Mouse (Mus musculus) forebrain, embryonic 12.5 days (tissue): ENCODE measurements around the gene Tmem119. TPM values are rescaled to one million over a fixed set of nuclear protein-coding genes. Genes with fewer than 3 reads are reported as not detected.
A peak's percentile ranks its signal among the peaks of the same experiment; 100 is the strongest.

Source experiments
- ATAC-seq: fragments of 200-750 bp; cut with Nextera tagmentation; 2 replicates; pipeline ENCODE4 v1.8.0; 2017; ENCODE audit warnings: moderate TSS enrichment; ENCODE audit not compliant: low FRiP score
- H3K27ac ChIP-seq: fragments of 300-500 bp; sonication (generic); 2 replicates; pipeline ENCODE4 v1.5.1; 2016; ENCODE audit warnings: mild to moderate bottlenecking
- H3K27me3 ChIP-seq: fragments of 300-500 bp; sonication (generic); 2 replicates; pipeline ENCODE4 v1.6.1; 2016; ENCODE audit warnings: mild to moderate bottlenecking
- H3K36me3 ChIP-seq: fragments of 300-500 bp; sonication (generic); replicated peaks from 2 replicates; pipeline ENCODE4 v1.6.1; 2016; ENCODE audit warnings: mild to moderate bottlenecking
- H3K4me1 ChIP-seq: fragments of 300-500 bp; sonication (generic); 2 replicates; pipeline ENCODE4 v1.6.1; 2016
- H3K4me2 ChIP-seq: fragments of 300-500 bp; sonication (generic); 2 replicates; pipeline ENCODE4 v1.6.1; 2016; ENCODE audit warnings: mild to moderate bottlenecking, moderate library complexity
- H3K4me3 ChIP-seq: fragments of 300-500 bp; sonication (generic); replicated peaks from 2 replicates; pipeline ENCODE4 v1.5.1; 2016; ENCODE audit warnings: mild to moderate bottlenecking
- H3K9ac ChIP-seq: fragments of 300-500 bp; sonication (generic); 2 replicates; pipeline ENCODE4 v1.6.1; 2016; ENCODE audit warnings: mild to moderate bottlenecking
- H3K9me3 ChIP-seq: fragments of 300-500 bp; sonication (generic); 2 replicates; pipeline ENCODE4 v1.6.1; 2016
- WGBS: fragments of 180-500 bp; shearing (Covaris S2); methylation state at CpG from one replicate; pipeline ENCODE4 v1.1.7; 2016; 5-methylcytosine and 5-hydroxymethylcytosine counted together
- polyA plus RNA-seq: library from polyadenylated mRNA; unstranded; fragments of >200 nt; fragmentation: Nextera tagmentation; extraction: Ambion mirVana; gene quantifications from 2 replicates; pipeline ENCODE4 v1.2.1, GENCODE M21; 2016

Gene Tmem119
- polyA plus RNA-seq: 13.9 and 19.4 TPM in 2 replicates

DNA sequence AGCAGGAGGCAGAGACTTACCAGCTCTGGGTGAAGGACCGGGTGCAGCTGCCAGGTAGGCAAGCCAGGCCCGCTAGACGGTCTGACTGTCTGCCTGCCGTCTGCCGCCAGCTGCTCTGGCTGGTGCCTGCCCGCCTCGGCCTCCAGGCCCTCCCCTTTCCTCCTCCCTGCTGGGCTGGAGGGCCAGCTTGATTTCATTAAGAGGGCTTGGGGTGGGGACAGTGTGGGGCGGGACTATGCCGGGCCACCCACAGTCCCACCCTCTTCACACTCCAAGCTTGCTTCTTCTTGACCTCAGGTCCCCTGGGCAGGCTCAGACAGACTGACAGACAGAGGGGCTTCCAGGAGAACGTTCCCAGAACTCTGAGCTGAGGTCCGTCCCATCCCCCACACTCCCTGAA lies at the start of gene Tmem119:
Gene Tmem119, minus strand, starts transcription at position 237 of the 400 bp plus-strand sequence.
- Histone ChIP-seq H3K36me3 (no peaks in the 10 kb centered on the region), H3K4me3 (peak within 1 kb of the TSS; percentile 19; the same call in 1 of the 2 replicates), H3K4me2 (peak within 1 kb of the TSS; percentile 19), H3K27me3 (peaks cover 26% of the 10 kb centered on the region; the same call in 1 of the 2 replicates), H3K9me3 (no peaks in the 10 kb centered on the region), H3K27ac (peak within 1 kb of the TSS; percentile 46; the same call in 1 of the 2 replicates), H3K9ac (no peak within 1 kb of the TSS), H3K4me1 (peaks cover 27% of the 10 kb centered on the region)
- WGBS: 1% methylated on average over 11 of the region's 11 CpGs
- peak; percentile 77 for ATAC-seq

- no peak for ATAC-seq
- no peak overlapping the region for H3K4me2 ChIP-seq
- H3K9ac ChIP-seq: no peak overlapping the region
- no peaks in the 10 kb centered on the region for H3K27me3 ChIP-seq
- H3K27ac ChIP-seq: no peak overlapping the region
- no peaks in the 10 kb centered on the region for H3K9me3 ChIP-seq
- H3K36me3 ChIP-seq: peaks cover 91% of the 10 kb centered on the region
- WGBS: 88% methylated on average over 9 of the region's 9 CpGs
- no peak overlapping the region for H3K4me3 ChIP-seq
- H3K4me1 ChIP-seq: no peaks in the 10 kb centered on the region
Measured at GRCm38 (mm10) chr5:113847636-113848035, 47.3 kb upstream of the Tmem119 start.

DNA sequence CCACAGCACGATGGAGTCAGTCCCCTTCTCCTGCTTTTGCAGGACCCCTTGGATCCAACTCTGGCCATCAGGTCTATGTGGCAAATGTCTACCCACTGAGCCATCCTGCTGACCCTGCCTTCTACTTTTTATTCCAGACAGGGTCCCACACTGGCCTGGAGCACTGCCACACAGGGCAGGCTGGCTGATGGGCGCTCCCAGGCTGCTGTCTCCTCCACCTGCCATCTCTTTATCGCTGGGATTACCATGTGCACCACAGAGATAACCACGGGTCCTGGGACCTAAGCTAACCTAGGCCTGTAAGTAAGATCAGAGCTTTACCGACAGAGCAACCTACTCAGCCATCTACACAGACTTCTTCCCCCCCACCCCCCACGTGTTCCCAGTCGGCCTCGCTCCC lies 46.3 kb upstream of the Tmem119 start:
- H3K4me2 ChIP-seq: no peak overlapping the region
- H3K9me3 ChIP-seq: no peaks in the 10 kb centered on the region
- H3K27ac ChIP-seq: no peak overlapping the region
- no peak for ATAC-seq
- WGBS: 92% methylated on average over 8 of the region's 8 CpGs
- H3K9ac ChIP-seq: no peak overlapping the region
- peaks cover 97% of the 10 kb centered on the region for H3K36me3 ChIP-seq
- H3K4me3 ChIP-seq: no peak overlapping the region
- H3K4me1 ChIP-seq: no peaks in the 10 kb centered on the region
- H3K27me3 ChIP-seq: no peaks in the 10 kb centered on the region

GRCm38 (mm10) chr5:113845627-113846026 lies 45.3 kb upstream of the Tmem119 start:
- H3K9ac ChIP-seq: no peak overlapping the region
- peaks cover 93% of the 10 kb centered on the region for H3K36me3 ChIP-seq
- no peaks in the 10 kb centered on the region for H3K27me3 ChIP-seq
- no peak overlapping the region for H3K27ac ChIP-seq
- no peak for ATAC-seq
- H3K4me1 ChIP-seq: no peaks in the 10 kb centered on the region
- no peaks in the 10 kb centered on the region for H3K9me3 ChIP-seq
- WGBS: 91% methylated on average over 8 of the region's 8 CpGs
- H3K4me3 ChIP-seq: no peak overlapping the region
- H3K4me2 ChIP-seq: no peak overlapping the region

- Histone ChIP-seq H3K27me3 (no peaks in the 10 kb centered on the region), H3K4me2 (no peak overlapping the region), H3K9me3 (no peaks in the 10 kb centered on the region), H3K4me3 (no peak overlapping the region), H3K36me3 (peaks cover 90% of the 10 kb centered on the region), H3K9ac (no peak overlapping the region), H3K27ac (peak overlapping the region; percentile 69; the same call in 1 of the 2 replicates), H3K4me1 (no peaks in the 10 kb centered on the region)
- ATAC-seq: no peak
- 73% methylated on average over 7 of the region's 7 CpGs for WGBS
Measured at GRCm38 (mm10) chr5:113844721-113845120, 44.4 kb upstream of the Tmem119 start.

DNA sequence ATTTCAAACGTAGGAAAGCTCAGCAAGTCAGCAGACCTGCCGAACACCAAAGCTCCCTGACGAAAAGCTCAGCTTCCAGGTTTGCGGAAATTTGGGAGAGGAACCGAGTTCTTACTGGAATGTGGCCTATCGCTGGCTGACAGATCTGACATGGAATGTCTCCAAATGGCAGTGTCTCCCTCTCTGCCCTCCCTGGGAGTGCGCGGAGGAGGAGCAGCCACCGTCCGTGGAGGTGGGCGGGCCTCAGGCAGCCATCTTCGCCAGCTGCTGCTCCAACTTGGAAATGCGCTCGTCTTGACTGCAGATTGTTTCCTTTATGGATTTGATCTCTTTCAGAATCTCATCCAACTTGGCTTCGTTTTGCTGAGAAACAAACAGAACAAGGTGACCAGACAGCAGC lies 43.8 kb upstream of the Tmem119 start:
- 0 out of 2 replicates have a peak overlapping the region, but pooled peaks have one; percentile 69 for H3K27ac ChIP-seq
- H3K4me2 ChIP-seq: no peak overlapping the region
- ATAC-seq: no peak
- H3K27me3 ChIP-seq: no peaks in the 10 kb centered on the region
- 89% methylated on average over 15 of the region's 15 CpGs for WGBS
- no peak overlapping the region for H3K9ac ChIP-seq
- no peaks in the 10 kb centered on the region for H3K4me1 ChIP-seq
- H3K9me3 ChIP-seq: no peaks in the 10 kb centered on the region
- peaks cover 86% of the 10 kb centered on the region for H3K36me3 ChIP-seq
- no peak overlapping the region for H3K4me3 ChIP-seq

DNA sequence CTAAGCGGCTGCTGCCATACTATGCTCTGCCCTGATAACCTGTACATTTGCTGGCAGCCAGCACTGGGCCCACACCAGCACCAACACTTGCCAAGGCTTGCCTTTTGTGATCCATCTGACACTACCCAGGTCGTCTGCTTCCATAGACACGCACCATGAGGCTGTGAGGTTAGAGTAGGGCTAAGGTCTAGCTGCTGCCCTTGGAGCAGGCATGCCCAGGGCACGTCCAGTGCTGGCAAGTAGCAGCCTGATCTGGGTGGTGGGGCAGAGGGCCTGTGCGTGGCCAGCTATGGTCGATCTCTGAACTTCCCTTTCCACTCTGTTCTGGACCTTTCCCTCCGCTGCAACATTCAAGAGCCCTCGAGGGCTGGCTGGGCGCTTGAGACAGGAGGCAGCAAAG lies 42.6 kb upstream of the Tmem119 start:
- H3K9me3 ChIP-seq: no peaks in the 10 kb centered on the region
- H3K4me1 ChIP-seq: no peaks in the 10 kb centered on the region
- H3K27ac ChIP-seq: no peak overlapping the region
- no peak overlapping the region for H3K4me2 ChIP-seq
- whole genome bisulfite sequencing: 91% methylated on average over 9 of the region's 9 CpGs
- no peaks in the 10 kb centered on the region for H3K27me3 ChIP-seq
- no peak overlapping the region for H3K4me3 ChIP-seq
- peaks cover 76% of the 10 kb centered on the region for H3K36me3 ChIP-seq
- ATAC-seq: no peak
- no peak overlapping the region for H3K9ac ChIP-seq

DNA sequence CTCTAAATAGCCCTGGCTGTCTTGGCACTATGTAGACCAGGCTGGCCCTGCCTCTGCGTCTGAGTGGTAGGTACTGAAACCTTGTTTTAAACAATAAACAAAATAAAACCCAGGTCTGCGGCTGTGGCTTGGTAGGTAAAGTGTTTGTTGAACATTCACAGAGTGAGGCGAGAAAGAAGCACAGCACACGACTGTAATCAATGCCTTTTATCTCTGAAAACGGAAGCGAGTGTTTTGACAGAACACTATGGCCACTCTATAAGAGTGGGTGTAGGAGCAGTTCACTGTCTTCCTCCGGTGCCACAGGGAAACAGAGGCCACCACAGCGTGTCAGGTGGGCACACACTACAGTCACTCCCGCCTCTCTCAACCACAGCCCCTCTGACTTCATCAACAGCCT lies 41.9 kb upstream of the Tmem119 start:
- no peak overlapping the region for H3K27ac ChIP-seq
- 90% methylated on average over 9 of the region's 9 CpGs for WGBS
- H3K36me3 ChIP-seq: peaks cover 69% of the 10 kb centered on the region
- no peak for ATAC-seq
- no peak overlapping the region for H3K4me3 ChIP-seq
- H3K9me3 ChIP-seq: no peaks in the 10 kb centered on the region
- H3K4me2 ChIP-seq: no peak overlapping the region
- no peak overlapping the region for H3K9ac ChIP-seq
- no peaks in the 10 kb centered on the region for H3K27me3 ChIP-seq
- no peaks in the 10 kb centered on the region for H3K4me1 ChIP-seq

GRCm38 (mm10) chr5:113841243-113842225 lies 41.2 kb upstream of the Tmem119 start:
- peaks cover 62% of the 10 kb centered on the region for H3K36me3 ChIP-seq
- no peak overlapping the region for H3K4me3 ChIP-seq
- H3K9me3 ChIP-seq: no peaks in the 10 kb centered on the region
- no peak overlapping the region for H3K9ac ChIP-seq
- no peak overlapping the region for H3K4me2 ChIP-seq
- ATAC-seq: no peak
- WGBS: 90% methylated on average over 23 of the region's 23 CpGs
- H3K4me1 ChIP-seq: no peaks in the 10 kb centered on the region
- no peaks in the 10 kb centered on the region for H3K27me3 ChIP-seq
- H3K27ac ChIP-seq: no peak overlapping the region

GRCm38 (mm10) chr5:113840443-113840842 lies 40.1 kb upstream of the Tmem119 start:
- 93% methylated on average over 4 of the region's 4 CpGs for WGBS
- Histone ChIP-seq H3K27ac (no peak overlapping the region), H3K9me3 (no peaks in the 10 kb centered on the region), H3K36me3 (peaks cover 51% of the 10 kb centered on the region), H3K4me1 (no peaks in the 10 kb centered on the region), H3K27me3 (no peaks in the 10 kb centered on the region), H3K9ac (no peak overlapping the region), H3K4me3 (no peak overlapping the region), H3K4me2 (no peak overlapping the region)
- ATAC-seq: no peak

- H3K36me3 ChIP-seq: peaks cover 18% of the 10 kb centered on the region
- H3K27ac ChIP-seq: no peak overlapping the region
- no peak overlapping the region for H3K4me2 ChIP-seq
- peaks cover 6% of the 10 kb centered on the region; the same call in 1 of the 2 replicates for H3K4me1 ChIP-seq
- no peaks in the 10 kb centered on the region for H3K9me3 ChIP-seq
- H3K9ac ChIP-seq: no peak overlapping the region
- WGBS: 91% methylated on average over 10 of the region's 10 CpGs
- H3K27me3 ChIP-seq: no peaks in the 10 kb centered on the region
- H3K4me3 ChIP-seq: no peak overlapping the region
- no peak for ATAC-seq
Measured at GRCm38 (mm10) chr5:113836961-113837360, 36.6 kb upstream of the Tmem119 start.

- WGBS: 74% methylated on average over 16 of the region's 16 CpGs
- Histone ChIP-seq H3K9me3 (no peaks in the 10 kb centered on the region), H3K4me1 (peaks cover 6% of the 10 kb centered on the region; the same call in 1 of the 2 replicates), H3K36me3 (no peaks in the 10 kb centered on the region), H3K4me3 (no peak overlapping the region), H3K27ac (no peak overlapping the region), H3K4me2 (no peak overlapping the region), H3K27me3 (no peaks in the 10 kb centered on the region), H3K9ac (no peak overlapping the region)
- ATAC-seq: no peak
Measured at GRCm38 (mm10) chr5:113833316-113833947, 33.1 kb upstream of the Tmem119 start.
